Mouse (Mus musculus) lung, postnatal 0 days (tissue): ENCODE results near the gene Marf1.

Experiments
- CTCF ChIP-seq: IDR thresholded peaks from 2 replicates; pipeline ENCODE4 v1.5.1; 2016; ENCODE audit warnings: antibody characterized with exemption, mild to moderate bottlenecking
- EP300 ChIP-seq: IDR thresholded peaks from 2 replicates; pipeline ENCODE4 v1.6.1; 2016; ENCODE audit warnings: antibody characterized with exemption, mild to moderate bottlenecking, control low read depth

GRCm38 (mm10) chr16:14135014-14135413, 28.1 kb downstream of the Marf1 start:
- no peak for TF ChIP-seq CTCF
- TF ChIP-seq EP300, result no peak
